Mouse (Mus musculus): ENCODE measurements around the gene Elof1. TPM values are rescaled to one million over a fixed set of nuclear protein-coding genes. Genes with fewer than 3 reads are reported as not detected.

Gene Elof1
- polyA plus RNA-seq, 1 experiment: 49.8 TPM

DNA sequence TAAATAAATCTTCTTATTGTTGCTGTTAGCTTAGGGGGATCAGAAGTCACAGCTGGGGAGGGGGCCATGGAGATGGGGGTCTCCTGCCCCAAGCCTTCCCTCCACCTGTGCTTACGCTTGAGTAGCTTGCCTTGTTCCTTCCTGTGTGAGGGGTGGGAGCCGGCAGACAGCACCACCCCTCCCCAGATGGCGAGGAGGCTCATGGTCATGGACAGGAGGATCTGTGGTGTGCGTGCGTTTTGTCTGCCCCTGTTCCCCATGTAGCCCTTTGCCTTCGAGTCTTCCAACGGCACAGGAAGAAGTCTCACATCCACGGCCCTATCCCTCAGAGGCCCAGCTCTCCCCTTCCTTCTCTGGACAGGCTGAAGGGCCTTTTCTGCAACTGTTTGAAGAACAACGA is 45.3 kb upstream of the Elof1 start:
- Histone ChIP-seq H3K36me3 (ENCODE audit: control insufficient read depth, insufficient read depth, low read length, poor library complexity, severe bottlenecking) (peaks cover 6% of the 10 kb centered on the region; the same call in 1 of the 2 replicates), H3K9me3 (replicated peaks; ENCODE audit: control insufficient read depth, insufficient read depth, low read length, poor library complexity, severe bottlenecking) (peaks cover 10% of the 10 kb centered on the region), H3K27ac (ENCODE audit: insufficient read depth, low read length) (peak overlapping the region; percentile 87), H3K27me3 (ENCODE audit: control insufficient read depth, insufficient read depth, low read length, poor library complexity, severe bottlenecking) (no peaks in the 10 kb centered on the region), H3K4me3 (ENCODE audit: low read depth, low read length) (peak overlapping the region; percentile 1; the same call in 1 of the 2 replicates), H3K4me1 (ENCODE audit: control insufficient read depth, insufficient read depth, low read length) (peaks cover 7% of the 10 kb centered on the region), H3K9ac (ENCODE audit: low read depth, poor library complexity, severe bottlenecking) (peak overlapping the region; percentile 3; the same call in 1 of the 2 replicates)
- TF ChIP-seq POLR2A (IDR thresholded peaks at IDR 0.05; ENCODE audit: insufficient read depth, low read length): no peak
- peak; percentile 91; the same call in 1 of the 2 replicates for TF ChIP-seq EP300 (IDR thresholded peaks at IDR 0.05; ENCODE audit: insufficient read depth, low read depth, low read length)
- TF ChIP-seq CTCF (IDR thresholded peaks at IDR 0.05; ENCODE audit: low read depth, low read length): no peak

DNA sequence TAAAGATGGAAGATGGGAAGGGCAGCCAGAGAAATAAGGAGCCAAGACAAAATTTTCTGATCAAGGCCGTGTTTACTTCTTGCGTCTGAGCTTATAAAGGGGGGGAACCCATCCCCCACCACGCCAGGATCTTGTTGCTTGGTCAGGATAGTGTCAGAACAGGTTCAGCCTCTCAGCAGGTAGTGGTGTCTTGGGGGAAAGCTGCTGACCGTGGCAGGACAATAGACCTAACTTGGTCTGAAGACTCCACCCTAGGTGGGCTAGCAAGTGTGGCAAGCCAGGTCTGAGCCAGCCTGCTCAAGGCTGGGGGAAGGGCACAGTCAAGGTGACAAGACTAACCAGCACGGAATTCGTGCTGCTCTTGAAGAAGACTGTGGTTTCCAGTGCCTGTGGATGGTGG is 44.3 kb upstream of the Elof1 start:
- H3K27me3 ChIP-seq (ENCODE audit: control insufficient read depth, insufficient read depth, low read length, poor library complexity, severe bottlenecking): no peaks in the 10 kb centered on the region
- H3K4me3 ChIP-seq (ENCODE audit: low read depth, low read length): no peak overlapping the region
- H3K4me1 ChIP-seq (ENCODE audit: control insufficient read depth, insufficient read depth, low read length): peaks cover 7% of the 10 kb centered on the region
- H3K27ac ChIP-seq (ENCODE audit: insufficient read depth, low read length): peak overlapping the region; percentile 89
- H3K9ac ChIP-seq (ENCODE audit: low read depth, poor library complexity, severe bottlenecking): no peak overlapping the region
- TF ChIP-seq EP300 (IDR thresholded peaks at IDR 0.05; ENCODE audit: insufficient read depth, low read depth, low read length) (peak; percentile 100), CTCF (IDR thresholded peaks at IDR 0.05; ENCODE audit: low read depth, low read length) (no peak), POLR2A (IDR thresholded peaks at IDR 0.05; ENCODE audit: insufficient read depth, low read length) (peak; percentile 29)
- peaks cover 6% of the 10 kb centered on the region; the same call in 1 of the 2 replicates for H3K36me3 ChIP-seq (ENCODE audit: control insufficient read depth, insufficient read depth, low read length, poor library complexity, severe bottlenecking)
- 0 out of 2 replicates have a peak, but pooled peaks cover 4% of the 10 kb centered on the region for H3K9me3 ChIP-seq (replicated peaks; ENCODE audit: control insufficient read depth, insufficient read depth, low read length, poor library complexity, severe bottlenecking)

DNA sequence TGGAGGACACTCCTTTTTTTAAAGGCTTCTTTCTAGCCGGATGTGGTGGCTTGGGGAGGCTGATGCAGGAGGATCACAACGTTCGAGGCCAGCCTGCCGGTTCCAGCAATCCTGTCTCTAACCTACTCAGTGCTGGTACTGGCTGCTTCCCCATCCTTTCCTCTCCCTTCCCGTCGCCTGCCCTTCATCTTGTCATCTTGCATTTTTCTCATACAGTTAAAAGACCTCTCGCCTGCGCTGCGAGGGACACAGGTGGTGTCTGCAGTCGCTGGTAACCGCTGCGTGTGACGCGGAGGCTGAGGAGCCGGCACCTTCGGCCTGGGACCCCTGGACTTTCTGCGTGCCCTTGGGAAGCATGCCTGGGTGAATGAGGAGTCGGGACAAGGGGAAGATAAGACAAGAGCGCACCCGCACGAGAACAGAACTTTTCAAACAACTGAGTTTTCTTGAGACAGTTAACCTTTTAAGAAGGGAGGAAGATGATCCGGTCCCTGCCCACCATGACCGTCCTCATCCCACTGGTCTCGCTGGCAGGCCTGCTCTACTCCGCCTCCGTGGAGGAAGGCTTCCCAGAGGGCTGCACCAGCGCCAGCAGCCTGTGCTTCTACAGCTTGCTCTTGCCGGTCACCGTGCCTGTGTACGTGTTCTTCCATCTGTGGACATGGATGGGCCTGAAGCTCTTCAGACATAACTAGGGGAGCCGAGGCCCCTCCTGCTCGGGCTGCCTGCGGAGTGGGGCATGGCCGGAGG is 40.7 kb upstream of the Elof1 start:
- peak overlapping the region; percentile 86 for H3K4me3 ChIP-seq (ENCODE audit: low read depth, low read length)
- H3K9ac ChIP-seq (ENCODE audit: low read depth, poor library complexity, severe bottlenecking): peak overlapping the region; percentile 75
- H3K27ac ChIP-seq (ENCODE audit: insufficient read depth, low read length): peak overlapping the region; percentile 46
- H3K4me1 ChIP-seq (ENCODE audit: control insufficient read depth, insufficient read depth, low read length): peaks cover 7% of the 10 kb centered on the region
- 0 out of 2 replicates have a peak, but pooled peaks cover 4% of the 10 kb centered on the region for H3K9me3 ChIP-seq (replicated peaks; ENCODE audit: control insufficient read depth, insufficient read depth, low read length, poor library complexity, severe bottlenecking)
- no peak for TF ChIP-seq CTCF (IDR thresholded peaks at IDR 0.05; ENCODE audit: low read depth, low read length)
- TF ChIP-seq POLR2A (IDR thresholded peaks at IDR 0.05; ENCODE audit: insufficient read depth, low read length): no peak
- no peak for TF ChIP-seq EP300 (IDR thresholded peaks at IDR 0.05; ENCODE audit: insufficient read depth, low read depth, low read length)
- no peaks in the 10 kb centered on the region for H3K27me3 ChIP-seq (ENCODE audit: control insufficient read depth, insufficient read depth, low read length, poor library complexity, severe bottlenecking)
- H3K36me3 ChIP-seq (ENCODE audit: control insufficient read depth, insufficient read depth, low read length, poor library complexity, severe bottlenecking): peaks cover 6% of the 10 kb centered on the region; the same call in 1 of the 2 replicates

DNA sequence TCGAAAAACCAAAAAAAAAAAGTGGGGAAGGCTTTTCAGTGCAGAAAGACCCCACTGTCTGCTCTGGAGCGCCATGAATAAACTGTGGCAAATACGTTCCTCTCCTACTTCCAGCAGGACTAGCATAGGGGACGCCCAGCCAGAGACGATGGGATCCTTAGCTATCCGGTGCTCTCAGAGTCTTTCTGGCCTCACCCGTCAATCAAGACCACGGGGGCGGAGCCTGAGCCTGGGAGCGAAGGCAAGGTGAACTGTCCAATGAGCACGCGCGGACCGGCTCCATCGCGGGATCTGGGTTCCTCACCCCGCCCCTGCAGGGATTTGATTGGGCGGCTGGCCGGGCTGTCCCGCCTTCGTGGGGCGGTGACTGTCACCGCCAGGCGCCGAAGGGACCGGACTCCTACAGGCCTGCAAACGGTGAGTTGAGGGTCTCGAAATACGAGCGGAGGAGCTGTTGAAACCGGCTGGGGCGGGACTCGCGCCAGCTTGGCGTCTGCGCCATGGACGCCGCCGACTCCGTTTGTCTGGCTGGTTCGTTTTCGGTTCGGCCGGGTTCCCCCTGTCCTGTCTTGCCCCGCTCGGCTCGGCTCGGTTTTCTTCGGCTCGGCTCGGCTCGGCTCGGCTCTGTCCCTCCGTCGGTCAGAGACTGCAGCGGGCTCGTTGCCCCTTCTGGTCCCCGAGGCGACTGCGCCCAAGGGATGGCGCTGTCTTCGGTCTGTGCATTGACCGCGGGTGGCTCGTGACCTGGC is 39.7 kb upstream of the Elof1 start, which contains the start of gene Pigyl:
Gene Pigyl (plus strand): TSS at position 350 of the 749 bp plus-strand sequence.
- H3K9me3 ChIP-seq (replicated peaks; ENCODE audit: control insufficient read depth, insufficient read depth, low read length, poor library complexity, severe bottlenecking): 0 out of 2 replicates have a peak, but pooled peaks cover 4% of the 10 kb centered on the region
- peak within 1 kb of the TSS; percentile 46 for H3K27ac ChIP-seq (ENCODE audit: insufficient read depth, low read length)
- H3K9ac ChIP-seq (ENCODE audit: low read depth, poor library complexity, severe bottlenecking): peak within 1 kb of the TSS; percentile 75
- peak within 1 kb of the TSS; percentile 86 for H3K4me3 ChIP-seq (ENCODE audit: low read depth, low read length)
- H3K4me1 ChIP-seq (ENCODE audit: control insufficient read depth, insufficient read depth, low read length): peaks cover 3% of the 10 kb centered on the region
- TF ChIP-seq EP300 (IDR thresholded peaks at IDR 0.05; ENCODE audit: insufficient read depth, low read depth, low read length): no peak; the same call in 1 of the 2 replicates
- TF ChIP-seq POLR2A (IDR thresholded peaks at IDR 0.05; ENCODE audit: insufficient read depth, low read length): peak; percentile 79
- no peak for TF ChIP-seq CTCF (IDR thresholded peaks at IDR 0.05; ENCODE audit: low read depth, low read length)
- H3K27me3 ChIP-seq (ENCODE audit: control insufficient read depth, insufficient read depth, low read length, poor library complexity, severe bottlenecking): no peaks in the 10 kb centered on the region
- peaks cover 6% of the 10 kb centered on the region; the same call in 1 of the 2 replicates for H3K36me3 ChIP-seq (ENCODE audit: control insufficient read depth, insufficient read depth, low read length, poor library complexity, severe bottlenecking)

DNA sequence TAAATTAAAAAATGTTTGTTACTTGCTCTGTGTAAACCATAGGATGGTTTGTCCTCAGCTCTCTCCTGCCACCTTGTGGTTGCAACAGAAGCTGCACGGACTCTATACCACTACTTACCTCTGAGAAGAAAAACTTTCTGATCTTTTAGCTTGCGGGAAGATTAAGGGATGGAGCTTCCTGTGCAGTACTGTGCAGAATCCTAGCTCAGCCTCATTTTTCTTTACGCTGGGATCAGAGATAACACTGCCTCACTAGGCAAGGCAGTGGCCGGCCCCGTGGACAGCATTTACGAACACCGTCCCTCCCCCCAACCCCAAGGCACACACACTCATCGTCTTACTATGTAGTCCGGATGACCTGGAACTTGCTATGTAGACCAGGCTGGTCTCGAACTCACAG is 38.6 kb upstream of the Elof1 start:
- TF ChIP-seq EP300 (IDR thresholded peaks at IDR 0.05; ENCODE audit: insufficient read depth, low read depth, low read length) (no peak), POLR2A (IDR thresholded peaks at IDR 0.05; ENCODE audit: insufficient read depth, low read length) (no peak), CTCF (IDR thresholded peaks at IDR 0.05; ENCODE audit: low read depth, low read length) (no peak)
- Histone ChIP-seq H3K4me1 (ENCODE audit: control insufficient read depth, insufficient read depth, low read length) (no peaks in the 10 kb centered on the region), H3K27ac (ENCODE audit: insufficient read depth, low read length) (peak overlapping the region; percentile 10), H3K27me3 (ENCODE audit: control insufficient read depth, insufficient read depth, low read length, poor library complexity, severe bottlenecking) (no peaks in the 10 kb centered on the region), H3K4me3 (ENCODE audit: low read depth, low read length) (peak overlapping the region; percentile 60), H3K9ac (ENCODE audit: low read depth, poor library complexity, severe bottlenecking) (peak overlapping the region; percentile 25), H3K36me3 (ENCODE audit: control insufficient read depth, insufficient read depth, low read length, poor library complexity, severe bottlenecking) (peaks cover 6% of the 10 kb centered on the region; the same call in 1 of the 2 replicates), H3K9me3 (replicated peaks; ENCODE audit: control insufficient read depth, insufficient read depth, low read length, poor library complexity, severe bottlenecking) (0 out of 2 replicates have a peak, but pooled peaks cover 4% of the 10 kb centered on the region)

Measured in ES-Bruce4 (cell line).